Mouse (Mus musculus): ENCODE measurements around the gene Unc50. TPM values are rescaled to one million over a fixed set of nuclear protein-coding genes. Genes with fewer than 3 reads are reported as not detected.

Gene Unc50
- total and polyA plus RNA-seq, 3 experiments: 61.8 to 609 (median 62.3) TPM

DNA sequence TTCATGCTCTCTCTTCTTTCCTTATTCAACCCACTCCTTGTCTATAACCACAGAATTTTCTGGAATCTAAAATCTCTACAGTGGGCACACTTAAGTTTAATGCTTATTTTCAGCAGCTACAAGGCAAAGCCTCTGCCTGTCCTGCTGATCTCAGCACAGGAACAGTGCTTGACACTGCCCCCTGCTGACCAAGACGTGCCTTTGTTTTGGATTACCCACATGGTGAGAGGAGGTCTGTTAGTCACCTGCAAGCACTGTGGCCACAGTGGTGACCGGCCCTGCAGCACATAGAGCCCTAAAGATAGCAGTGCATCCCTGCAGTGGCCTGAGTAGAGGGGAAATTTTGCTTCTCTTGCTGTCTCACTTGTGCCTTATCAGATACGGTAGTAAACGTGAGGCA is 28.3 kb upstream of the Unc50 start:
- H3K27me3 ChIP-seq (ENCODE audit: control insufficient read depth in 1 of 2, insufficient read depth in 2 of 2, low read length in 2 of 2): no peaks in the 10 kb centered on the region
- no peaks in the 10 kb centered on the region for H3K4me1 ChIP-seq (ENCODE audit: control insufficient read depth in 1 of 2, insufficient read depth in 2 of 2, low read length in 2 of 2)
- no peaks in the 10 kb centered on the region for H3K9me3 ChIP-seq (replicated peaks; ENCODE audit: insufficient read depth, low read length)
- no peaks in the 10 kb centered on the region for H3K36me3 ChIP-seq (ENCODE audit: control insufficient read depth in 1 of 2, insufficient read depth in 2 of 2, low read length in 2 of 2)
- no peak overlapping the region for H3K4me3 ChIP-seq (ENCODE audit: control insufficient read depth in 1 of 2, insufficient read depth in 1 of 2, low read depth in 2 of 2, low read length in 2 of 2)
- H3K27ac ChIP-seq (ENCODE audit: control insufficient read depth, low read depth, low read length): no peak overlapping the region
- TF ChIP-seq MEF2A (IDR thresholded peaks at IDR 0.05; ENCODE audit: extremely low read depth, insufficient replicate concordance, low read depth, low read length, poor library complexity, severe bottlenecking): no peak
- no peak for TF ChIP-seq POLR2AphosphoS5 (IDR thresholded peaks at IDR 0.05; ENCODE audit: borderline replicate concordance, low read depth, low read length)
- peak; percentile 61 for TF ChIP-seq RAD21 (IDR thresholded peaks at IDR 0.05; ENCODE audit: low read depth, low read length)
- TF ChIP-seq MAZ (IDR thresholded peaks at IDR 0.05; ENCODE audit: low read depth, low read length): no peak
- no peak for TF ChIP-seq BHLHE40 (IDR thresholded peaks at IDR 0.05; ENCODE audit: borderline replicate concordance, low read depth, low read length)
- TF ChIP-seq E2F4 (IDR thresholded peaks at IDR 0.05; ENCODE audit: borderline replicate concordance, low read depth, low read length): no peak
- TF ChIP-seq ETS1 (IDR thresholded peaks at IDR 0.05; ENCODE audit: low read depth, low read length): no peak
- no peak for TF ChIP-seq ZMIZ1 (IDR thresholded peaks at IDR 0.05; ENCODE audit: low read depth, low read length)
- TF ChIP-seq MAFK (IDR thresholded peaks at IDR 0.05; ENCODE audit: borderline replicate concordance, low read depth, low read length): 0 out of 2 replicates have a peak, but pooled peaks have one; percentile 48
- peak; percentile 72 to 83 (median 82) for TF ChIP-seq CTCF (IDR thresholded peaks at IDR 0.05 in 2 of 3, conservative IDR thresholded peaks at IDR 0.05 in 1 of 3; ENCODE audit: control insufficient read depth in 1 of 3, insufficient read depth in 1 of 3, low read depth in 2 of 3, low read length in 3 of 3, poor library complexity in 1 of 3, severe bottlenecking in 1 of 3)
- no peak for TF ChIP-seq ELF1 (IDR thresholded peaks at IDR 0.05; ENCODE audit: low read depth, low read length)
- no peak for TF ChIP-seq TBP (IDR thresholded peaks at IDR 0.05; ENCODE audit: low read depth, low read length)
- no peak for TF ChIP-seq POLR2AphosphoS2 (IDR thresholded peaks at IDR 0.05; ENCODE audit: low read length)
- no peak for TF ChIP-seq CHD1 (IDR thresholded peaks at IDR 0.05; ENCODE audit: low read depth, low read length)
- TF ChIP-seq MAX (IDR thresholded peaks at IDR 0.05; ENCODE audit: low read length): no peak
- TF ChIP-seq USF1 (IDR thresholded peaks at IDR 0.05; ENCODE audit: low read depth, low read length): no peak
- TF ChIP-seq RCOR1 (IDR thresholded peaks at IDR 0.05; ENCODE audit: low read depth, low read length): no peak
- no peak for TF ChIP-seq POLR2A (IDR thresholded peaks at IDR 0.05; ENCODE audit: control insufficient read depth in 1 of 2, insufficient read depth in 1 of 2, low read depth in 1 of 2, low read length in 2 of 2, poor library complexity in 1 of 2)
- no peak for TF ChIP-seq SIN3A (IDR thresholded peaks at IDR 0.05; ENCODE audit: low read length)
- no peak for TF ChIP-seq ZKSCAN1 (IDR thresholded peaks at IDR 0.05; ENCODE audit: low read depth, low read length)
- no peak for TF ChIP-seq EP300 (IDR thresholded peaks at IDR 0.05; ENCODE audit: low read depth in 1 of 2, low read length in 2 of 2)
- no peak for TF ChIP-seq TCF12 (IDR thresholded peaks at IDR 0.05; ENCODE audit: low read depth, low read length)
- no peak for TF ChIP-seq GABPA (IDR thresholded peaks at IDR 0.05; ENCODE audit: low read depth, low read length)
- no peak for TF ChIP-seq NRF1 (IDR thresholded peaks at IDR 0.05; ENCODE audit: insufficient read depth, low read depth, low read length, poor library complexity, severe bottlenecking)
- peak; percentile 53 for TF ChIP-seq ZC3H11A (IDR thresholded peaks at IDR 0.05; ENCODE audit: low read depth, low read length)
- TF ChIP-seq HCFC1 (IDR thresholded peaks at IDR 0.05; ENCODE audit: low read depth, low read length): no peak
- TF ChIP-seq KAT2A (conservative IDR thresholded peaks at IDR 0.05; ENCODE audit: low read depth, low read length): no peak
- TF ChIP-seq MYB (IDR thresholded peaks at IDR 0.05; ENCODE audit: low read depth, low read length): no peak
- TF ChIP-seq SMC3 (IDR thresholded peaks at IDR 0.05; ENCODE audit: low read depth, low read length): peak; percentile 92
- TF ChIP-seq MXI1 (IDR thresholded peaks at IDR 0.05; ENCODE audit: low read depth, low read length): no peak
- peak; percentile 71 for DNase-seq (ENCODE audit: low read depth, low spot score)
- no peak overlapping the region for H3K9ac ChIP-seq (ENCODE audit: control insufficient read depth, low read depth, low read length, poor library complexity, severe bottlenecking)
- no peaks in the 10 kb centered on the region for H3K79me2 ChIP-seq (ENCODE audit: control insufficient read depth, insufficient read depth, low read length, poor library complexity)

Measured in MEL (cell line).